Mouse (Mus musculus): ENCODE measurements at regions not wholly inside any gene's neighbourhood (a gene's known extent, or its start where the extent isn't known, plus 50 kb on each side); places are given as distances from the start of the nearest gene placed in this dataset.
A peak's percentile ranks its signal among the peaks of the same experiment; 100 is the strongest.

- H3K27me3 ChIP-seq = no peaks in the 10 kb centered on the region
- H3K4me2 ChIP-seq = no peak overlapping the region
- 68% methylated on average over 1 of the region's 1 CpGs for WGBS
- H3K9me3 ChIP-seq (replicated peaks) = no peaks in the 10 kb centered on the region
- no peak overlapping the region for H3K4me3 ChIP-seq
- H3K36me3 ChIP-seq (ENCODE audit: poor library complexity, severe bottlenecking) = no peaks in the 10 kb centered on the region
- no peaks in the 10 kb centered on the region for H3K4me1 ChIP-seq
- no peak overlapping the region for H3K9ac ChIP-seq
- no peak overlapping the region for H3K27ac ChIP-seq
- no peak for ATAC-seq
Observed at GRCm38 (mm10) chr1:154255971-154256370, 55.0 kb downstream of the Zfp648 start.

- no peak overlapping the region for H3K4me2 ChIP-seq
- no peaks in the 10 kb centered on the region for H3K27me3 ChIP-seq
- no peaks in the 10 kb centered on the region for H3K4me1 ChIP-seq
- H3K4me3 ChIP-seq = no peak overlapping the region
- H3K9me3 ChIP-seq (replicated peaks) = no peaks in the 10 kb centered on the region
- H3K9ac ChIP-seq = no peak overlapping the region
- no peak for ATAC-seq
- 62% methylated on average over 15 of the region's 15 CpGs for WGBS
- H3K36me3 ChIP-seq (ENCODE audit: poor library complexity, severe bottlenecking) = no peaks in the 10 kb centered on the region
- no peak overlapping the region for H3K27ac ChIP-seq
Observed at GRCm38 (mm10) chr1:154256811-154257210, 55.8 kb downstream of the Zfp648 start.

- WGBS = 78% methylated on average over 3 of the region's 3 CpGs
- Histone ChIP-seq H3K4me3 (no peak overlapping the region), H3K27me3 (no peaks in the 10 kb centered on the region), H3K27ac (no peak overlapping the region), H3K36me3 (ENCODE audit: poor library complexity, severe bottlenecking) (no peaks in the 10 kb centered on the region), H3K9me3 (replicated peaks) (no peaks in the 10 kb centered on the region), H3K9ac (no peak overlapping the region), H3K4me2 (no peak overlapping the region), H3K4me1 (no peaks in the 10 kb centered on the region)
- ATAC-seq = no peak
Observed at GRCm38 (mm10) chr1:154258511-154258910, 57.5 kb downstream of the Zfp648 start.

- ATAC-seq = no peak
- Histone ChIP-seq H3K4me3 (no peak overlapping the region), H3K9me3 (replicated peaks) (no peaks in the 10 kb centered on the region), H3K9ac (no peak overlapping the region), H3K27me3 (no peaks in the 10 kb centered on the region), H3K4me1 (no peaks in the 10 kb centered on the region), H3K4me2 (no peak overlapping the region), H3K27ac (no peak overlapping the region), H3K36me3 (ENCODE audit: poor library complexity, severe bottlenecking) (no peaks in the 10 kb centered on the region)
- WGBS = 91% methylated on average over 5 of the region's 5 CpGs
Observed at GRCm38 (mm10) chr1:154260393-154260792, 59.4 kb downstream of the Zfp648 start.

GRCm38 (mm10) chr1:154281438-154281837 is 80.5 kb downstream of the Zfp648 start:
- no peak overlapping the region for H3K27ac ChIP-seq
- no peaks in the 10 kb centered on the region for H3K36me3 ChIP-seq (ENCODE audit: poor library complexity, severe bottlenecking)
- WGBS = 21% methylated on average over 8 of the region's 8 CpGs
- no peaks in the 10 kb centered on the region for H3K27me3 ChIP-seq
- peak; percentile 80 for ATAC-seq
- no peaks in the 10 kb centered on the region for H3K9me3 ChIP-seq (replicated peaks)
- H3K4me1 ChIP-seq = no peaks in the 10 kb centered on the region
- H3K4me3 ChIP-seq = no peak overlapping the region
- H3K4me2 ChIP-seq = no peak overlapping the region
- H3K9ac ChIP-seq = no peak overlapping the region

- no peaks in the 10 kb centered on the region for H3K27me3 ChIP-seq
- H3K27ac ChIP-seq = no peak overlapping the region
- H3K36me3 ChIP-seq (ENCODE audit: poor library complexity, severe bottlenecking) = no peaks in the 10 kb centered on the region
- no peaks in the 10 kb centered on the region for H3K9me3 ChIP-seq (replicated peaks)
- no peak overlapping the region for H3K4me3 ChIP-seq
- WGBS = 89% methylated on average over 4 of the region's 4 CpGs
- ATAC-seq = no peak
- no peaks in the 10 kb centered on the region for H3K4me1 ChIP-seq
- H3K9ac ChIP-seq = no peak overlapping the region
- no peak overlapping the region for H3K4me2 ChIP-seq
Observed at GRCm38 (mm10) chr1:154286080-154286479, 85.1 kb downstream of the Zfp648 start.

- H3K9ac ChIP-seq = no peak overlapping the region
- H3K27me3 ChIP-seq = no peaks in the 10 kb centered on the region
- no peak overlapping the region for H3K4me2 ChIP-seq
- H3K4me3 ChIP-seq = no peak overlapping the region
- no peaks in the 10 kb centered on the region for H3K4me1 ChIP-seq
- no peaks in the 10 kb centered on the region for H3K36me3 ChIP-seq (ENCODE audit: poor library complexity, severe bottlenecking)
- no peak for ATAC-seq
- 50% methylated on average over 4 of the region's 4 CpGs for WGBS
- no peaks in the 10 kb centered on the region; the same call in 1 of the 2 replicates for H3K9me3 ChIP-seq (replicated peaks)
- no peak overlapping the region for H3K27ac ChIP-seq
Observed at GRCm38 (mm10) chr1:154292729-154293128, 91.7 kb downstream of the Zfp648 start.

- Histone ChIP-seq H3K27ac (no peak overlapping the region), H3K36me3 (ENCODE audit: poor library complexity, severe bottlenecking) (no peaks in the 10 kb centered on the region), H3K9me3 (replicated peaks) (no peaks in the 10 kb centered on the region; the same call in 1 of the 2 replicates), H3K27me3 (no peaks in the 10 kb centered on the region), H3K4me3 (no peak overlapping the region), H3K4me2 (no peak overlapping the region), H3K4me1 (no peaks in the 10 kb centered on the region), H3K9ac (no peak overlapping the region)
- no peak for ATAC-seq
- 87% methylated on average over 8 of the region's 8 CpGs for WGBS
Observed at GRCm38 (mm10) chr1:154296080-154296479, 95.1 kb downstream of the Zfp648 start.

GRCm38 (mm10) chr1:154299866-154300265 is 98.9 kb downstream of the Zfp648 start:
- Histone ChIP-seq H3K4me1 (no peaks in the 10 kb centered on the region), H3K4me2 (no peak overlapping the region), H3K36me3 (ENCODE audit: poor library complexity, severe bottlenecking) (no peaks in the 10 kb centered on the region), H3K9me3 (replicated peaks) (no peaks in the 10 kb centered on the region), H3K9ac (no peak overlapping the region), H3K27me3 (no peaks in the 10 kb centered on the region), H3K27ac (no peak overlapping the region), H3K4me3 (no peak overlapping the region)
- ATAC-seq = no peak
- WGBS = 70% methylated on average over 4 of the region's 4 CpGs

GRCm38 (mm10) chr1:154309650-154310049 is 108.7 kb downstream of the Zfp648 start:
- H3K27ac ChIP-seq = no peak overlapping the region
- no peaks in the 10 kb centered on the region for H3K4me1 ChIP-seq
- no peaks in the 10 kb centered on the region for H3K27me3 ChIP-seq
- WGBS = 53% methylated on average over 2 of the region's 2 CpGs
- no peak overlapping the region for H3K9ac ChIP-seq
- H3K4me3 ChIP-seq = no peak overlapping the region
- ATAC-seq = no peak
- H3K36me3 ChIP-seq (ENCODE audit: poor library complexity, severe bottlenecking) = no peaks in the 10 kb centered on the region
- no peaks in the 10 kb centered on the region for H3K9me3 ChIP-seq (replicated peaks)
- no peak overlapping the region for H3K4me2 ChIP-seq

Data from forebrain, embryonic 13.5 days (tissue).